Mouse (Mus musculus) 3T3-L1 (cell line): ENCODE measurements at regions not wholly inside any gene's neighbourhood (a gene's known extent, or its start where the extent isn't known, plus 50 kb on each side); places are given as distances from the start of the nearest gene placed in this dataset.
"Not testable (repeated sequence)": the region's sequence is repeated elsewhere in the genome, so short reads cannot be mapped to it uniquely, and the experiment has no call there.

Experiments used
- DNase-seq: peaks from one replicate; pipeline ENCODE4 v3.0.0-alpha.2; 2015; ENCODE audit warnings: low read depth, low spot score

DNA sequence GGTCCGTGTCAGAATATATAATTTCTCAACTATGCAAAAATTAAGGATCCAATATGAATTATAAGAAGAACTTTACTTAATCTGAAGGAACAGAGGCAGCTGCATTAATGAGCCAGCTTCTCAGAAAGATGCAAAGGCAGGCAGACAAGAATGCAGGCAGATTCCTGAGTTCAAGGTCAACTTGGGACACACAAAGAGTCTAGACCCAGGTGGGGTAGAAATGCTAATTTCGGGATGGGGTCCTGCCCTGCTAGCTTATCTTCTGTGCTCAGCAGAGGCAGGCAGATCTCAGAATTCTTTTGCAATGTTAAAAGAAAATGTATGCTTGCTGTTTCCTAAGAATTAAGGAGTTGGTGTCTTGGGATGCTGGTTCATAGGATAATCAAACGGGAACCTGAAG, 181.9 kb upstream of the Dlgap1 start:
- DNase-seq, result no peak

DNA sequence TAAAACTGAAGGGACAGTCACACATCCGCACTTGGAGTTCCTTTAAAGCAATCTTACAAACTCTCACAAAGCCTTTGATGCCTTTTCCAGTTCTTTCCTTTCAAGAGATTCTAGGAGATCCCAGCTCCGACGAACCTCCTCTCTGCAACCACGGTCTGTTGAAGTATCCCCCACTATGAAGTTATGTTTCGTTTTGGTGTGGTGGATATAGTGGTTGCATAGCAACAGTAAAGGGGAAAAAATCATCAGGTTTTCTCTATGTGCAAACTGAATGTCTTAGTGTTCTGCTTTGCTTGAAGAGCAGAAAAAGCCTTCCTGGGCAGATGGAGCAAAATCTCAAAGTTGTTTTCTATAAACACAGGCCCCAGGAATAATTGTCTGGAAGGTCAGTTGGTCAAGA, 147.4 kb upstream of the Dlgap1 start:
- DNase-seq, result no peak

DNA sequence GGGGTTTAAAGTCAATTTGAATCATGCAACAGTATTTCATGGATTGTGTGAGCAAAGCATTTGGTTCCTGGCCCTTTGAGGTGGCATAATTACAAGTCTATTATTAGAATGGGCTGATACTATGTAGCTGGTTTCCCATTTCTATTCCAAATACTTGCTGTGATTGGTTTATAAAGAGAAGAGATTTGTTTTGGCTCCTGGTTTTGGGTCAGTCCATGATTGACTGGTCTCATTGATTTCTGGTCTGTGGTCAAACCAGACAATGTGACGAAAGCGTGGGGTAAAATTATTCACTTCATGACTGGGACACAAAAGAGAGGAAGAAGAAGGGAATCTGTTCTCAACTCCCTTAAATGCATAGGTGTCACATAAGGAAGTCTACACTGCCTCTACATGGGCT, 147.0 kb upstream of the Dlgap1 start:
- DNase-seq, result no peak

DNA sequence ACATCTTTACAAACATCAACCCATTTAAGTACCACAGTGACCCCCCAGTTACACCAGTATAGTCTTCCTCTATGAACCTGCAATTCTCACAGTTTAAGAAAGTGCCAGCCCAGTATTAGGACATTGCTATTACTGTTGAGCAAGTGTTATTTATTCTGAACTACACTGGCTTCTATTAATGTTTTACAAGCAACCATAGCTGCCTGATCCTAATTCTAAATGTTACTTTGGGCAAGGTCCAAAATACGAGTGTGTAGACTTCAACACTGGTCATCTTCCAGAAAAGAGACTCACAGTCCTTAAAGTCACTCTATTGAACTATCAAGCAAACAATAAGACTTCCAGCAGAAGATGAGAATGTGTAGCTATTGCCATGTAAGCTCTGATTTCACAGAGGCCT, 146.0 kb upstream of the Dlgap1 start:
- no peak for DNase-seq

DNA sequence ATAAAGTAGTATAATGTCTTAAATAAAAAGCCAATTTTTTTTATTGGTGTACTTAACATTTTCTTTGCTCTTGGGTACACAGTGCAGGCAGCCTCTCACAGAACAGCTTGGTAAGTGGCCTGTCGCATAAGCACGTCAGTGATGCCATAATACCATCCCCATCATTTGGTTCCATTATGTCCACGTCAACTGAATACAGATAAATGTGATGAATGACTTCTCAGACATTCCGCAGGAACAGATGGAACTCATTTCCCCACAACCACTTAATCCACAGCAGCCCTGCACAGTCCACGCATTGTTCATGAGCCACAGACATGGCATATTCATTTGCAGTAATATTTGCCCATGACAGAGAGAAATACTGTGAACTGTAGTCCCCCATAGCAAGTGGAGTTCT, 127.6 kb upstream of the Dlgap1 start:
- no peak for DNase-seq

DNA sequence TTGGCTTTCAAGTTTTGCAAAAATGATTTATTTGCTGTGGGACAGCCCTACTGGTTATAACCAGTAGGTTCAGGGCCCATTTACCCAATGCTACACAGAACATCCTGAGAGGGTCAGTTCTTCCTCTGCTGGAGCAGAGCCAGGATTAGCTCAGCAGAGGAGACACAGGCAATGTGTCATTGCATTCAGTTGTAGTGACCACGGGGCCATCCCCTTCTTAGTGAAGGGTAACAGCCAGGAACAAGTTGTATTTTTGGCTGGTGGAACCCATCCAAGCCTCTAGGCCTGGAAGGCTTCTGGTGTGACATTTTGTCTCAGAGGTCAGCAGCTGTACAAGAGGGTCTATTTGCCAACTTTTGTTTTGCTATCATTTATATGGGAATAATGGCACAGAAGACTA, 120.6 kb upstream of the Dlgap1 start:
- no peak for DNase-seq

DNA sequence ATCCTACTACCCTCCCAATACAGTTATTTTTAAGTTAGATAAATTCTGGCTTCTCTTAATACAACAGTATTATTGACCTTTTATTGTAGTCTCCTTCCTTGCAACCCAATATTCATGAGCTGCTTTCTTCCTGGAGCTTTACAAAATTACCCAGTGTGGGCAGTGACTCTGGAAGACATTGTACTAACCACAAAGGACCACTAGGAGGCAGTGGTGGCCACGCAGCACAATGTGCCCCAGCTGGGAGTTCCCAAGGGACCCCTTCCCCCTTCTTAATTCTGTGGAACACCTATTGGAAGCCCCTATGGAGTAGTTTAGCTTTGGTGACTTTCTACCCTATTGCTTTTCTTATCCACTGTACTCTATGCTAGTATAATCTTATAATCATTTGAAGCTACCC, 118.8 kb upstream of the Dlgap1 start:
- no peak for DNase-seq

DNA sequence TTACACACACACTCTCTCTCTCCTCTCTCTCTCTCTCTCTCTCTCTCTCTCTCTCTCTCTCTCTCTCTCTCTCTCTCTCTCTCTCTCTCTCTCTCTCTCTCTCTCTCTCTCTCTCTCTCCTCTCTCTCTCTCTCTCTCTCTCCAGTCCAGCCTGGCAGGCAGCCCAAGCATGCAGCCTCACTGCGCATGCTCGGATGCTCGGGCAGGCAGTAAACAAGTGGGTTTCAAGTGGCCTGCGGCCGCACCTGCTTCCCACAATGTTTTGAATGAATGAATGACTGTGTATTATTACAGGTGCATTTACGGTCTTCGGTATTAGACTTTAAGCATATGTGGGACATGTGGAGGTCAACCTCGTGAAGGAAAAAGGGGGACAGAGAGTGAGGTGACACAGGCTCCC, 88.9 kb upstream of the Dlgap1 start:
- not testable (repeated sequence) for DNase-seq

DNA sequence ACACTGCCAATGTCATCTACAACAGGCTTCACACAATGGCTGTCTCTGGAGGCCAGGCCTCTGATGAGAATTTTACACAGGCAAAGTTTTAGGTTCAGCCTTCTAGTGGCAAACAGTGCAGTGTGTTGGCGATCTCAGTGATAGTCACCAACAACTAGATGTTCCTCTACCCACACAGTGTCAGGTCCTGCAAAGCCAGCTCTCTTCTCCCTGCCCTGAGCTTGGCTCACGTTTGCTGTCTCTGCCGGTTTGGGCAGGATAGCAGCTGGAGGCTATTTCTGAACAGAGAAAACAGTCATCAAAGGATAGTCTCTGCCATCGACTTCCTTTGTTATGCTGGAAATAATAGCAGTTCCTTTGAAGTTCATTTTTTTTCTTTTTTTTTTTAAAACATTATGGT, 74.9 kb upstream of the Dlgap1 start:
- no peak for DNase-seq
